Mouse (Mus musculus): ENCODE measurements around the gene Skp2. TPM values are rescaled to one million over a fixed set of nuclear protein-coding genes. Genes with fewer than 3 reads are reported as not detected.

Gene Skp2
- polyA plus RNA-seq, 2 experiments, result 9.8 to 23.2 TPM

DNA sequence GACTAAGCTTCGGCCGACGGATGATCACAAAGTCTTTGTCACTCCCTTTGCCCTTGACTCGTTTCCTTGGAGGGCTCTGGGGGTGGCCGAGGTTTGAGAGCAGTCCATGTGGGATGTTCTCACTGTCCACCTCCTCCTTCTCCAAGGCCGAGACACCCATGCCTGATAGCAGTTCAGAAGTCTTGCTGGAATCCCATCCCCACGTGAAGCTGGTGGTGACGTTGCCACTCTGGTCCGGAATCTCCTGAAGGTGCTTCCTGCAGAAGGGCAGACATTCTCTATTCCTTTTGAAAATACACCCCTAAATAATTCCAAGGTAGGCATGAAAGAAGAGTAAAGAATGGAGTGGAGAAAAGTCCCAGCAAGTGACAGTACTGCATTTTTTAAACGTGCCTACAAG, 15.8 kb downstream of the Skp2 start:
- H3K9me3 ChIP-seq (ENCODE audit: control insufficient read depth, low read length), result no peaks in the 10 kb centered on the region
- peak overlapping the region; percentile 94 for H3K4me2 ChIP-seq (ENCODE audit: low read depth)
- 21% methylated on average over 10 of the region's 10 CpGs for WGBS (ENCODE audit: insufficient replicate concordance)
- peak overlapping the region; percentile 80 for H3K9ac ChIP-seq (replicated peaks)
- H3K36me3 ChIP-seq (replicated peaks; ENCODE audit: control insufficient read depth, insufficient read depth, low read depth), result peaks cover 21% of the 10 kb centered on the region
- H3K4me1 ChIP-seq (replicated peaks; ENCODE audit: control insufficient read depth in 2 of 2, insufficient read depth in 2 of 2, low read length in 1 of 2), result peaks cover 10 to 26% of the 10 kb centered on the region in 2 experiments
- no peak overlapping the region for H3K27ac ChIP-seq
- no peaks in the 10 kb centered on the region for H3K27me3 ChIP-seq (ENCODE audit: control insufficient read depth, insufficient read depth, low read length)
- DNase-seq (ENCODE audit: low read depth in 3 of 3, low spot score in 3 of 3) (no peak), ATAC-seq (ENCODE audit: insufficient read depth) (no peak)
- H3K4me3 ChIP-seq (ENCODE audit: insufficient read depth in 1 of 2, low read depth in 2 of 2, low read length in 2 of 2), result peak overlapping the region; percentile 74 to 99
- TF ChIP-seq EP300 (IDR thresholded peaks at IDR 0.05; ENCODE audit: low read depth), result no peak
- TF ChIP-seq CTCF (IDR thresholded peaks at IDR 0.05; ENCODE audit: low read depth), result no peak

DNA sequence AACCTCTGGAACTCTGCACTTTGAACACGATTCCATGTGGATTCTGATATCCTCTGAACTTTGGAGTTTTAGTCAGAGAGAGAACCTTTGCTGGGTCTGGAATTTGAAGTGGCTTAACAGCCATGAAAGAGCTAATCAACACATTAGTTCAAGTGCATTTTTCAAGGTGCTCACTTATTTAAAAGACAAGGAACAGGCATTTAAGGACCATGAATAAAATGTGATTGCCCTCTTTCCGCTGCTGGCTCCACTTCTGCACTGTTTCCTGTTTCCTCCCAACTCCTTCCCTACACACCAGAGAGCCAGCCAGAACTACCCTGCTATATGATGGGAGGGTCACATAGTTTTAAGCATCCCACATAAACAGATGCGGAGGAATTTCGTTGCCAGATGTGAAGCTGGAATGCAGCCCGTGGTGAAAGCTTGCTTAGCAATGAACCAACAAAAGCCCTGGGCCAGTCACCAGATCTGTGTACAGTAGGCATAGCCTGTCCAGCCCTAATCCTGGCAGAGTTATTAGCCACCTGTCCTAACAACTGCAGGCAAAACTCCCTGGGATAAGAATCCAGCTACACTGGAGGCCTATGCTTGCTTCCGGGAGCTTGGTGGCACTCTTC, 20.2 kb downstream of the Skp2 start:
- no peak overlapping the region for H3K4me2 ChIP-seq (ENCODE audit: low read depth)
- WGBS (ENCODE audit: insufficient replicate concordance), result 74% methylated on average over 6 of the region's 6 CpGs
- ATAC-seq (ENCODE audit: insufficient read depth), result no peak

DNA sequence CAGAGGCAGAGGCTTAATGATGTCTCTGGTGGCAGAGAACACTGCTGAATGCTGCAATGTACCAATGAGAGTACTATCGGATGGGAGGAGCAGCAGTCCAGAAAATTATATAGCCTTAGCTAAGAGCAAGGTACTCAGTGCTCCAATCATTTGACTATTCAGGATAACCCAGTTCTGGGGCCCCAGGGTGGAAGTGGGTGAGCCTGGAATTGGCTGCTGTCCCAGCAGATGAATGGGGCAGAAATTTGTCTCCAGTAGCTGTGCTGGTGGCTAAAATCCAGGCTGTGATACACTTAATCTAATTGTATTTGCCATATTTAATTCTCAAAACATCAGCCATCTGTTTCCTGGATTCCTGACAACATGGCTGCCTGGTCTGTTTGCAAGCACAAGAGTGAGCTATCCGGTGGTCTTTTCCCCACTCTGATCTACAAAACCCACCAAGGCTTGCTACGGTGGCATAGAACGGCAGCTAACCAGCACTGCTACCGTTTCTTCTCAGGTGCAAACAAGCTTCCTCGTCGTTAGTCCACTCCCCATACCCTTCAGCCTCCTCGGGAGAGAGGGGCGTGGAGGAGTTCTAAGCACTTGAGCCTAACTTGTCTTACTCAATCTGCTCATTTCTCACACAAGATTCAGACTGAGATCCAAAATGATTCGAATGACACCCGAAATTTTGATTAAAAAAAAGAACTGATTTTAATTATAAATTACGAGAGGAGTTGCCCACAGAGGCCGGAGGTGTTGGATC, 22.4 kb downstream of the Skp2 start:
- peaks cover 37% of the 10 kb centered on the region for H3K36me3 ChIP-seq (replicated peaks; ENCODE audit: control insufficient read depth, insufficient read depth, low read depth)
- H3K27ac ChIP-seq, result no peak overlapping the region
- H3K4me2 ChIP-seq (ENCODE audit: low read depth), result no peak overlapping the region
- 82% methylated on average over 13 of the region's 13 CpGs for WGBS (ENCODE audit: insufficient replicate concordance)
- no peak overlapping the region for H3K9ac ChIP-seq (replicated peaks)
- no peak for TF ChIP-seq EP300 (IDR thresholded peaks at IDR 0.05; ENCODE audit: low read depth)
- TF ChIP-seq CTCF (IDR thresholded peaks at IDR 0.05; ENCODE audit: low read depth), result no peak
- no peak overlapping the region for H3K4me3 ChIP-seq (ENCODE audit: insufficient read depth in 1 of 2, low read depth in 2 of 2, low read length in 2 of 2)
- DNase-seq (ENCODE audit: low read depth in 3 of 3, low spot score in 3 of 3), result no peak
- no peaks in the 10 kb centered on the region for H3K27me3 ChIP-seq (ENCODE audit: control insufficient read depth, insufficient read depth, low read length)
- H3K4me1 ChIP-seq (replicated peaks; ENCODE audit: control insufficient read depth in 2 of 2, insufficient read depth in 2 of 2, low read length in 1 of 2), result peaks cover 0 to 14% of the 10 kb centered on the region in 2 experiments; a peak in 2 of 4 replicates
- ATAC-seq (ENCODE audit: insufficient read depth), result no peak
- no peaks in the 10 kb centered on the region for H3K9me3 ChIP-seq (ENCODE audit: control insufficient read depth, low read length)

More for the DNA sequence above, 20.2 kb downstream of the Skp2 start:
- Histone ChIP-seq H3K9ac (replicated peaks) (no peak overlapping the region), H3K4me3 (ENCODE audit: insufficient read depth in 1 of 2, low read depth in 2 of 2, low read length in 2 of 2) (no peak overlapping the region), H3K4me1 (replicated peaks; ENCODE audit: control insufficient read depth in 2 of 2, insufficient read depth in 2 of 2, low read length in 1 of 2) (peaks cover 6 to 23% of the 10 kb centered on the region in 2 experiments; a peak in 3 of 4 replicates), H3K9me3 (ENCODE audit: control insufficient read depth, low read length) (no peaks in the 10 kb centered on the region), H3K36me3 (replicated peaks; ENCODE audit: control insufficient read depth, insufficient read depth, low read depth) (peaks cover 34% of the 10 kb centered on the region), H3K27me3 (ENCODE audit: control insufficient read depth, insufficient read depth, low read length) (no peaks in the 10 kb centered on the region), H3K27ac (no peak overlapping the region)
- no peak for DNase-seq (ENCODE audit: low read depth in 3 of 3, low spot score in 3 of 3)
- TF ChIP-seq EP300 (IDR thresholded peaks at IDR 0.05; ENCODE audit: low read depth) (no peak), CTCF (IDR thresholded peaks at IDR 0.05; ENCODE audit: low read depth) (no peak)

GRCm38 (mm10) chr15:9131499-9131888, 23.7 kb downstream of the Skp2 start:
- H3K27me3 ChIP-seq (ENCODE audit: control insufficient read depth, insufficient read depth, low read length), result no peaks in the 10 kb centered on the region
- TF ChIP-seq EP300 (IDR thresholded peaks at IDR 0.05; ENCODE audit: low read depth), result no peak
- no peak for TF ChIP-seq CTCF (IDR thresholded peaks at IDR 0.05; ENCODE audit: low read depth)
- ATAC-seq (ENCODE audit: insufficient read depth) (no peak; the same call in 1 of the 2 replicates), DNase-seq (ENCODE audit: low read depth in 3 of 3, low spot score in 3 of 3) (no peak)
- H3K9ac ChIP-seq (replicated peaks), result no peak overlapping the region
- whole genome bisulfite sequencing (ENCODE audit: insufficient replicate concordance), result 63% methylated on average over 4 of the region's 4 CpGs
- H3K27ac ChIP-seq, result no peak overlapping the region
- no peak overlapping the region for H3K4me2 ChIP-seq (ENCODE audit: low read depth)
- H3K9me3 ChIP-seq (ENCODE audit: control insufficient read depth, low read length), result no peaks in the 10 kb centered on the region
- peaks cover 0 to 10% of the 10 kb centered on the region in 2 experiments; a peak in 2 of 4 replicates for H3K4me1 ChIP-seq (replicated peaks; ENCODE audit: control insufficient read depth in 2 of 2, insufficient read depth in 2 of 2, low read length in 1 of 2)
- H3K4me3 ChIP-seq (ENCODE audit: insufficient read depth in 1 of 2, low read depth in 2 of 2, low read length in 2 of 2), result no peak overlapping the region
- H3K36me3 ChIP-seq (replicated peaks; ENCODE audit: control insufficient read depth, insufficient read depth, low read depth), result peaks cover 31% of the 10 kb centered on the region

- Histone ChIP-seq H3K4me2 (ENCODE audit: low read depth) (no peak overlapping the region), H3K36me3 (replicated peaks; ENCODE audit: control insufficient read depth, insufficient read depth, low read depth) (peaks cover 27% of the 10 kb centered on the region), H3K27ac (no peak overlapping the region), H3K9me3 (ENCODE audit: control insufficient read depth, low read length) (no peaks in the 10 kb centered on the region), H3K4me1 (replicated peaks; ENCODE audit: control insufficient read depth in 2 of 2, insufficient read depth in 2 of 2, low read length in 1 of 2) (peaks cover 0 to 10% of the 10 kb centered on the region in 2 experiments; a peak in 2 of 4 replicates), H3K27me3 (ENCODE audit: control insufficient read depth, insufficient read depth, low read length) (no peaks in the 10 kb centered on the region), H3K9ac (replicated peaks) (no peak overlapping the region), H3K4me3 (ENCODE audit: insufficient read depth in 1 of 2, low read depth in 2 of 2, low read length in 2 of 2) (no peak overlapping the region)
- no peak for DNase-seq (ENCODE audit: low read depth in 3 of 3, low spot score in 3 of 3)
- ATAC-seq (ENCODE audit: insufficient read depth), result no peak
- 71% methylated on average over 9 of the region's 9 CpGs for WGBS (ENCODE audit: insufficient replicate concordance)
- no peak for TF ChIP-seq EP300 (IDR thresholded peaks at IDR 0.05; ENCODE audit: low read depth)
- no peak for TF ChIP-seq CTCF (IDR thresholded peaks at IDR 0.05; ENCODE audit: low read depth)
Measured at GRCm38 (mm10) chr15:9130772-9131498, 24.3 kb downstream of the Skp2 start.

Measured in liver, embryonic 14.5 days (tissue).